Mouse (Mus musculus): ENCODE results near the gene Lrrc25.

- TF ChIP-seq POLR2A (IDR thresholded peaks at IDR 0.05; ENCODE audit: insufficient read length, low read depth) (no peak), E2F4 (IDR thresholded peaks at IDR 0.05; ENCODE audit: insufficient read depth) (no peak), SRF (IDR thresholded peaks at IDR 0.05; ENCODE audit: control insufficient read depth, insufficient read length, low read depth) (no peak)
These were observed 17.7 kb upstream of the Lrrc25 start for GRCm38 (mm10) chr8:70598283-70598682.

Measured in myocyte (in vitro differentiated cells).